Mouse (Mus musculus) embryo, embryonic 10.5 days (tissue): ENCODE measurements around the gene Jpt1.
"Not testable (repeated sequence)": the region's sequence is repeated elsewhere in the genome, so short reads cannot be mapped to it uniquely, and the experiment has no call there.

ENCODE experiments used
- DNase-seq: peaks from one replicate; pipeline ENCODE4 v3.0.0-alpha.2; 2015; ENCODE audit warnings: low spot score

The Jpt1 gene

GRCm38 (mm10) chr11:115514238-115514663 lies at the start of gene Jpt1:
Gene Jpt1, minus strand, starts transcription at chr11:115514387.
- peak; percentile 98 for DNase-seq

- peak; percentile 59 for DNase-seq
These were observed 49.2 kb upstream of the Jpt1 start for GRCm38 (mm10) chr11:115563406-115563805.

- no peak for DNase-seq
These were observed 41.5 kb upstream of the Jpt1 start for GRCm38 (mm10) chr11:115555717-115556116.

GRCm38 (mm10) chr11:115552783-115553182 lies 38.6 kb upstream of the Jpt1 start:
- DNase-seq = peak; percentile 29

GRCm38 (mm10) chr11:115543571-115543970 lies 29.4 kb upstream of the Jpt1 start:
- DNase-seq = no peak

- DNase-seq = no peak
These were observed 23.9 kb upstream of the Jpt1 start for GRCm38 (mm10) chr11:115538045-115538444.

- DNase-seq = peak; percentile 14
These were observed 22.8 kb upstream of the Jpt1 start for GRCm38 (mm10) chr11:115536856-115537568.

- DNase-seq = peak; percentile 98
These were observed 22.0 kb upstream of the Jpt1 start, which contains the start of gene Sumo2 for GRCm38 (mm10) chr11:115536038-115536681. Gene Sumo2, minus strand, starts transcription at chr11:115536276.

- peak; percentile 75 for DNase-seq
These were observed 21.3 kb upstream of the Jpt1 start for GRCm38 (mm10) chr11:115535401-115536037.

- DNase-seq = no peak
These were observed 20.7 kb upstream of the Jpt1 start for GRCm38 (mm10) chr11:115534759-115535371.

- DNase-seq = not testable (repeated sequence)
These were observed 12.3 kb upstream of the Jpt1 start for GRCm38 (mm10) chr11:115526446-115526845.

GRCm38 (mm10) chr11:115522703-115523102 lies 8.5 kb upstream of the Jpt1 start:
- DNase-seq = no peak

- DNase-seq = no peak
These were observed 8.1 kb upstream of the Jpt1 start for GRCm38 (mm10) chr11:115522238-115522637.

GRCm38 (mm10) chr11:115521080-115521479 lies 6.9 kb upstream of the Jpt1 start:
- DNase-seq = no peak

- DNase-seq = no peak
These were observed 6.0 kb upstream of the Jpt1 start for GRCm38 (mm10) chr11:115520218-115520617.

GRCm38 (mm10) chr11:115519581-115519980 lies 5.4 kb upstream of the Jpt1 start:
- DNase-seq = no peak

GRCm38 (mm10) chr11:115518693-115519092 lies 4.5 kb upstream of the Jpt1 start:
- no peak for DNase-seq

GRCm38 (mm10) chr11:115516942-115517341 lies 2.8 kb upstream of the Jpt1 start:
- DNase-seq = no peak

GRCm38 (mm10) chr11:115515021-115515420 lies 834 bp upstream of the Jpt1 start:
- no peak for DNase-seq

GRCm38 (mm10) chr11:115513271-115514237 lies 633 bp downstream of the Jpt1 start:
- DNase-seq = peak; percentile 72
